Mouse (Mus musculus): ENCODE measurements around the gene Mpig6b.

Mpig6b gene

DNA sequence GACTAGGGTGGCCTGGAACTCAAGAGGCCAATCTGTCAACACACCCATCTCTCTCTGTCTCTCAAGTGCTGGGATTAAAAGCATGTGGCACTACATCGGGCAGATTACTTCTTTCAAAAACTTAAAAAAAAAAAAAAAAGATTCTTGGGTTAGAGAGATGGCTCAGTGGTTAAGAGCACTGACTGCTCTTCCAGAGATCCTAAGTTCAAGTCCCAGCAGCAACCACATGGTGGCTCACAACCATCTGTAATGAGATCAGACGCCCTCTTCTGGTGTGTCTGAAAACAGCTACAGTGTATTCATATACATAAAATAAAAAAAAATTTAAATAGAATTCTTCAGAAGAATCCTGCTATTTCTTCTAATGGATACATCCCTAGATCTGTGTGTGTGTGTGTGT lies 22.2 kb upstream of the Mpig6b start:
- DNase-seq (ENCODE audit: low read depth, low spot score), result no peak

DNA sequence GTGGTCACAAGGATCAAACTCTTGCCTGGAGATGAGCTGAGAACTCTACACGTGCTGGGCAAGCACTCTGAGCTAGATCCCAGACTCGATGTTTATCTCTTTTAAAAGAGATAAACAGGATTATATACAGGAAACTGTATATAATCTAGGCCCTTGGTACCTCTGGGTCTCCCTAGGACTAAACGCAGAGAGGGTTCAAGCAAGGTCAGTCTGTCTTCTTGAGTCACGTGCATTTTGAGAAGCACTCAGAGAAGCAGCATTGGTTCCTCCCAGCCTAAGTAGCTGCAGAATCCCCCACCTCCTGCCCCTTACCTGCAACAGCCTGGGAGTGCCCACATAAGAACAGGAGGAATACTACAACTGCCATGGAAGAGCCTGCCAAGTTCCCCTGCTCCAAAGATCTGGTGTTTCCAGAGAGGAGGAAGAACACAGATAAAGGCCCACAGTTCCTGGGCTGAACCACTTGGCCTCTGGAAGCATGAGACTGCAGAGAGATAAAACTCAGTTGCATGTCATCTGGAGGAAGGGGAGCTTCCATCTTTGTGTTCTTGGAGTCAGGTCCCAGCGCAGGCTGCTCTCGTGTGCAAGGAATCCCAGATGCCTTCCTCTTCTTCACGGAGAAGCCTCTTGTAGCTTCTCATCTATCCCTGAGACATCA lies 19.4 kb upstream of the Mpig6b start, which contains the start of gene Ly6g6f:
Gene Ly6g6f, minus strand, starts transcription at position 403 of the 658 bp plus-strand sequence.
- no peak for DNase-seq (ENCODE audit: low read depth, low spot score)

DNA sequence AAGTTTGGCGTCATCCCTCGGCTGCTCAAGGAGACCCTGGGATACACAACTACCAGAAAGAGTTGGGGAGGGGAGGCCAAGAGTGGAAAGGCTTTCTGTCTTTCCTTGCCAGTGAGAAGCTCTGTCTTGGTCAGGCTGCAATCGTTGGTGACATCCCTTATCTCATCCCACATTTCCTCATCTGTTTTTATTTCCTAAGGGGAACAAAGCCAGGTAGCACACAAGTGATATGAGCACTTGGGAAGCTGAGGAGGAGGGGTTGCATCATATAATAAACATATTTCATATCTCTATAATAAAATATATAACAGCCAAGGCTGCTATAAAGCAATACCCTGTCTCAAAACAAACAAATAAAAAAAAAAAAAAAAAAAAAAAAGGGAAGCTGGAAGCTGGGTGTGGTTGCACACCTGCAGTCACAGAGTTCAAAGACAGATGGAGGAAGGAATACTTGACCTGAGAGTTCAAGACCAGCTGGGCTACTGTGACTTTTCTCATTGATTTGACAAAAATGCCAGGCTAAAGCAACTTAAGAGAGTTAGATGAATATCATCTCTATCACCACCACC lies 18.0 kb upstream of the Mpig6b start:
- no peak for DNase-seq (ENCODE audit: low read depth, low spot score)

DNA sequence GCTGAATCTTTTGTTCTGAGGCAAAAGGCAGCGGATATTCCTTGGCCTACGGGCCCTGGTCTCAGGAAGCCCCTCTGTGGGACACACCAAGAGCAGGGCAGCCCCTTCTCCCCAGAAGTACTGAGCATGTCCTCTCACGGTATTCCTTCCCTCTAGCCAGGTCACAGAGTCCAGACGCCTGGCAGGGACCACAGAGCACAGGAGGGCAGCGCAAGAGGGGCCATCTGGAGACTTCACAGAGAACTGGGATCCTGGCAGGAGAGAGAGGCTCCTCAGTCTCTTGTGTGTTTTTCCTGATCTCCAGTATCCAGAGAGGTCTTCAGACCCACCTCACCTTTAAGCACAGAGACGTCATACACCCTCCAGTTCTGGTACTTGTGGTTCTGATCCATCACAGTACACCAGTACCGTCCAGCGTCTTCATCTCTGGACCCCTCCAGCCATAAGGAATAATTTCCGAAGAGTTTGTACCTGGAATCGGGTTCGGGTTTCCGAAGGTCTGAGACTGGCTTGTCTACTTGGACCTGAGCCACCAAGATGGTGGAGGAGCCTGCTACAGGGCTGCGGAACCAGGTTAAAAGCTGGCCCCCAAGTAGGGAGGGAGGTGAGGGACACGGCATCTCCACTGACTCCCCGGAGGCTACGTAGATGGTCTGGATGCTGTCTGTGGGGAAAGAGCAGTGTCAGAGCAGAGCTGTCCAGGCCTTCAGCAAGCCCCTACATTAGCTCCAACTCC lies 17.0 kb upstream of the Mpig6b start:
- no peak for DNase-seq (ENCODE audit: low read depth, low spot score)

DNA sequence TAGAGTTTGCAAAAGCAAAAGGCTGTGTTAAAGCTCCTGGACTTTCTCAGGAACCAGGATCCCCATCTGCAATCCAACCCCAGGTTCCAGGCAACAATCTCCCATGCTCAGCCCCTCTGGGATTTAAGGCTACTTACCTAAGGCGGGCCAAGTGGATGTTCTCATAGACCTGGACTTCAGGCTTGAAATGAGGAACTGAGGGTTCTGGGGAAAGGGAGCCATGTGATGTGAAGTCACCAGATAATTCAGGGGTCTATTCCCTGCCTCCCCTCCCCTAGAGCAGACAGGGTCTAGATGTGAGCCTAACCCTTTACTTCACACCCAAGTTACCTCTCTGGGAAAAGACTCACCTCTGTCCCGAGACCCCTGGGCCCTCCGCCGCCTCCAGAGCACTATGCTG lies 14.7 kb upstream of the Mpig6b start:
- no peak for DNase-seq (ENCODE audit: low read depth, low spot score)

DNA sequence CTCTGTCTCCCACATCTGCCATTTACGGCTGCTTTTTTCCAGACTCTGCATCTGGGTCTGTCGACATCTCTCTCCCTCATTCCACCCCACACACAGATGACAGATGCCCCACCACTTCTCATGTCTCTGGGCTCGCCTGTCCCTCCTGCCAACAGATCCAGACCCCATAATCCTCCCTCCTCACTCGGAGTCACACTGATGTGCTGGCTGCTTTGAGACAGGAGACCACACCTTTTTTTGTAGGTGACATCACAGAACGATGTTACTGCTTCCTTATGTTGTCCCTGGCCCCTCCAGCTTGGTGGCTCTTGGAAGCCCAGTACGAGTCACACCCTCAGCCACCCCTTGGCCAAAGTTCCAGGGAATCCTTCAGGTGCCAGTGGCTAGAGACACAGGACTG lies 14.3 kb upstream of the Mpig6b start:
- DNase-seq (ENCODE audit: low read depth, low spot score), result no peak

DNA sequence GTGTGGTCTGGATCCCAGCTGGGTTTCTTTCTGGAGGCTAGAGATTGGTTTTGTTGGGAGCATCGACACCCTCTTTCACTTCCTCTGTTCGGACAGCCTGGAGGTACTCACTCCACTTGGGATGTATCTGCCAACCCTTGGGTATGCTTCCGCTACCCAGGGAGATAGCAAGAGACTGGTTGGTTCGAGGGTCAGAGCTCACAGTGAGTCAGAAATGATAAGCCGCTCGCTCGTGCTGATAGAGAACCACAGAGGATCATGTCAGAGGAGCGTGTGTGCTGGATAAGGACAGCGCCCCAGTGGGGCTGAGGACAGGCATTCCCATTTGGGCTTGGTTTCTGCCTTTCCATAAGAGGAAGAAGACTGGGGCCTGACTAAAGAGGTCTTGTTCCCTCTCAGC lies 13.8 kb upstream of the Mpig6b start:
- no peak for DNase-seq (ENCODE audit: low read depth, low spot score)

DNA sequence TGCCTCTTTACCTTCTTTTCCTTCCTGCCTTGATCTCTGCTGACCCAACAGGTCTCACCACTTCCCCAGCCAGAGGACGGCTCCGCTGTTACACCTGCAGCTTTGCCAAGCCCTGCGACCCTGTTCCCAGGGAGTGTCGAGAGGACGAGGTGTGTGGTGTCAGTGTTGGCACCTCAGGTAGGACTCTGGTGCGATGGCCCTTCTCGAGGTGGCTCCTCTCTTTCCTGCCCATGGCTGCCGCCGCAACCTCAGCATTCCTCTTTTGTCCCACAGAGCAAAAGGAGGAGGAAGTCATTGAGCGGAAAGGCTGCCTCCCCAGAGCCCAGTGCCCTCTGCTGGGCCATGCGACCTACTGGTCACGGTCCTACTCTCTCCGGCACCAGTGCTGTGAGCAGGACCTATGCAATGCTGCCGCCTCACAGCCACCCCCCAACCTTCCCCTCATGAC lies 11.8 kb upstream of the Mpig6b start, which contains the start of gene Ly6g6d:
Gene Ly6g6d, minus strand, starts transcription at position 280 of the 448 bp plus-strand sequence.
- DNase-seq (ENCODE audit: low read depth, low spot score), result no peak

DNA sequence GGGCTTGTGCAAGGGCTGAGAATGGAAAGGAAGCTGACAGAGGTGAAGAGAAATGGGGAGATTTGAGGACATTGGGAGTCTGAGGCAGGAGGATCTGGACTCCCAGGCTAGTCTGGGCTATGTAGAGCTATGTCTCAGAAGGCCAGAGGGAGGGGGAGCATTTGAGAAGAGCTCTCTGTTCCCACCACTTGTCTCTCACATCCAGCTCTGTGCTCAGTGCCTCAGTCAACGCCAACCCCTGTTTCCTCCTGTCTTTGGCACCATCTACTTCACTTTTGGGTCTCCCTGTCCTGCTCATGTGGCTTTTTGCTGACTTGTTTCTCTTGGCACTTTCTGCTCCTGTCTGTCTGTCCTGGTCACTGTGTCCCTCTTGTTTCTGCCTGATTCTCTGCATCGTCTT lies 11.3 kb upstream of the Mpig6b start:
- DNase-seq (ENCODE audit: low read depth, low spot score), result no peak

DNA sequence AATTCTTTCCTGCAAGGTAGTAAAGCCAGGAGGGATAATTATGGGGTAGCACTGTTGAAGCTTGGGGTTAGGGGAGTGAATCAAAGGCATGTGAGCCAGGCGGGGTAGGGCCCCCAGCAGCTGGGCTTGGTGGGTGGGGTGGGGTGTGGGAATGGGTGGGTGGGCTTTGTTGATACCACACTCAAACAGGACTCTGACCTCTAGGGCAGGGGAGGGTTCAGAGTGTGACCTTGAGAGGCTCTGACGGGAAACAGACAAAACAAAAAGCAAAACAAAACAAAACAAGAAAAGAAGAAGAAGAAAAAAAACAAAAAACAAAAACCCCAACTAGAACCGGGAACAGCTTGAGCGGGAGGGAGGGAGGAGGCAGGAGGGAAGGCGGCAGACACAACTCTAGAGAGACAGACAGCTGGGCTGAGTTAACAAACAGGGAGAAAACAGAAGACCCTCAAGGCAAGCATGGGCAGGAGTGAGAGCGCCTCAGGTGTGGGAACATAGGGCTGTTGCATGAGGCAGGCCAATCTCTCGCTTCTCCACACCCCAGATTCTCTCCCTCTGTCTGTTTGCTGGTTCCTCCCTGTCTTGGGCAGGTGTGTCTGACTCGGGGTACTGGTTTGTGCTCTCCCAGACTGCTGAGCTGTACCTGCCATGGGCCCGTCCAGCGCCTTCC lies 10.7 kb upstream of the Mpig6b start, which contains the start of gene Ly6g6e:
Gene Ly6g6e, plus strand, starts transcription at position 396 of the 670 bp plus-strand sequence.
- no peak for DNase-seq (ENCODE audit: low read depth, low spot score)

DNA sequence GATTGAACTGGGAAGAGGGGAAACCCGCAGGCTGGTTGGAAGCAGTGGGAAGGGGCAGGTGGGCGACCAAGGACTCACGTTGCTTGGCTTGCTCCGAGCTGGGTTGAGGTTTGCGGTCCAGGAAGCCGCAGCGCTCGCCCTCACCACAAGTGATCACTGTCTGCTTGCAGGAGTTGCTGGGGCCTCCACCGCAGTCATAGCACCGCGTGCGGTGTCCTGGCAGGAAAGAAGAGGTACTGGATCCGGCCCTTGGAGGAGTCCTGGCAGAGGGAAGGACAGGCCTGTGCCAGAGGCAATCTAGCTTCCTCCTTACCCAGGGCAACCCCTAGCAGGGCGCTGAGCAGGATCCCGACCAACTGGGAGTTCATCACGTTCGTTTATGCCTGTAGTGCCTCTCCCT lies 8.1 kb upstream of the Mpig6b start:
- DNase-seq (ENCODE audit: low read depth, low spot score), result no peak

DNA sequence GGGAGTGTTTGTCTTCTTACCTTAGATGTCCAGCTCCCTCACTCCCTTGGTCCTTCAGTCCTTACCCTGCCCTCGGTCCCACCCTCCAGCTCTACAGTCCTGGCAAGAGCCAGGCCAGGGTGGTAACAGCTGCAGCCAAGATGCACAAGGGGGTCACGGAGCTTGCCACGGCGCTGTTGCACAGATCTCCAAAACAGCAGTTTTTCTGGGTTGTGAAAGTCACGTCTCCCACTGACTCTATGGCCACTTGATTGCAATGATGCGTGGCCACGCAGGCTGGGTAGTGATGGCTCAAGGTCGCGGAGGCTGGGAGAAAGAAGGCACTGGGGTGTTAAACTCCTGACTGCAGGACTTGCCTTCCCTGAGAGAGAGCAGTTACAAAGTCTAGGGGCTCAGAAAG lies 5.5 kb upstream of the Mpig6b start:
- no peak for DNase-seq (ENCODE audit: low read depth, low spot score)

DNA sequence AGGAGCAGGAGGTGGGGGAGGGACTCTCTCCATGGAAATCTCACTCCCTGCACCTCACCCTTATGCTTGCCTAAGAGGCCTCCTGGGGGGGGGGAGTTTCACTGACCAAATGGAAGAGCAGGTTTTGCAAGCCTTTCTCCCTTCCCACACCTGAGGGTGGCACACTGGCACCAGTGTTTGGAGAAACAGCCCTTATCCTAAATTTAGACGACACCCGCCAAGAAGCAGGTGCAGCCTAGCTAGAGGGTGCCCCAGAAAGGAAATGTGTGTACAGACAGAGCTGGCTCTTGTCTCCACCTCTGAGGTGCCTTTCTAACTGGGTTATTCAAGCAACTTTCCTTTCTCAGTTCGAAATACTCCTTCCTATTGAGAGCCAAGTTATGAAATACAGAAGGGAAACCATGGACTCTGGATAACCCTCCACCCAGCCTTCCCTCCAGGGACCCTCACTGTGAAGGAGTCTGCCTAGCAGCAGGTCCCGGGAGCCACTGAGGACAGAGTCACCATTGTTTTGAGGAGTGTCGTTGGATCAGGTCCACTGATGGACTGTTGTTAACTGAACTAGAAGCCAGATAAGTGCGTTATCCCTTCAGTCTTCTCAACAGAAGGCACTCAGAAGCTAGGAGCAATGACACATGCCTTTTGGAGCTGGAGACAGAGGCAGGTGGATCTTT lies 4.7 kb upstream of the Mpig6b start:
- DNase-seq (ENCODE audit: low read depth, low spot score), result no peak

DNA sequence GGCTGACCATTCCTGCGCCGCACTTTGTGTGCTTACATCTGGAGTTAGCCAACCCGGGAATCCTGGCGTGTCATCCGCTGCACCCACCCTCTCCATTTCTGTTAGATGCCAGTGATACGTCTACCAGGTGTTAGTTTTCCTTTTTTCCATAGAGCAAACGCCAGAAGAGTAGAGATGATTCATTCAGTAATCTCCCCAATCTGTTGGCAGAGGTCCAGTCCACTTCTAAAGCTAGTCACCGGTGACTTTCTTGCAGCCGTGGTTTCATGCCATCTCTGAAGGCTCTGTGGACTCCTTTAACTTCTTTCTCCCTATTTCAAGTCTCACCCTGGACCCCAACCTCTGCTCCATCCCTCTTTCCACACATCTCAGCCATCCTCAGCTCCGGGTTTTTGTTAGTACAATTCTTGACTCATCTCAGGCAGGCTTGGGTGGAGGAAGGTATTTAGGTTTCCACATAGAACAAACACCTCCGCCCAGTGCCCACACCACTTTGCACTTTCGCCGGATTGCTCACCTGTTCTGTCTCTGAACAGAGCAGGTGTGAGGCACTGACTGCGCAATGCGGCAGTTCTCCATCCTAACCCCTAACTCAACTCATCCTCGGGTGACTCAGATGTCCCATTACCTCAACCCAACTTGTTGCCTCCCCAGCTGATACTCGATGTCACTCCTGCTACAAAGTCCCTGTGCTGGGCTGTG lies 2.4 kb upstream of the Mpig6b start:
- DNase-seq (ENCODE audit: low read depth, low spot score), result no peak

DNA sequence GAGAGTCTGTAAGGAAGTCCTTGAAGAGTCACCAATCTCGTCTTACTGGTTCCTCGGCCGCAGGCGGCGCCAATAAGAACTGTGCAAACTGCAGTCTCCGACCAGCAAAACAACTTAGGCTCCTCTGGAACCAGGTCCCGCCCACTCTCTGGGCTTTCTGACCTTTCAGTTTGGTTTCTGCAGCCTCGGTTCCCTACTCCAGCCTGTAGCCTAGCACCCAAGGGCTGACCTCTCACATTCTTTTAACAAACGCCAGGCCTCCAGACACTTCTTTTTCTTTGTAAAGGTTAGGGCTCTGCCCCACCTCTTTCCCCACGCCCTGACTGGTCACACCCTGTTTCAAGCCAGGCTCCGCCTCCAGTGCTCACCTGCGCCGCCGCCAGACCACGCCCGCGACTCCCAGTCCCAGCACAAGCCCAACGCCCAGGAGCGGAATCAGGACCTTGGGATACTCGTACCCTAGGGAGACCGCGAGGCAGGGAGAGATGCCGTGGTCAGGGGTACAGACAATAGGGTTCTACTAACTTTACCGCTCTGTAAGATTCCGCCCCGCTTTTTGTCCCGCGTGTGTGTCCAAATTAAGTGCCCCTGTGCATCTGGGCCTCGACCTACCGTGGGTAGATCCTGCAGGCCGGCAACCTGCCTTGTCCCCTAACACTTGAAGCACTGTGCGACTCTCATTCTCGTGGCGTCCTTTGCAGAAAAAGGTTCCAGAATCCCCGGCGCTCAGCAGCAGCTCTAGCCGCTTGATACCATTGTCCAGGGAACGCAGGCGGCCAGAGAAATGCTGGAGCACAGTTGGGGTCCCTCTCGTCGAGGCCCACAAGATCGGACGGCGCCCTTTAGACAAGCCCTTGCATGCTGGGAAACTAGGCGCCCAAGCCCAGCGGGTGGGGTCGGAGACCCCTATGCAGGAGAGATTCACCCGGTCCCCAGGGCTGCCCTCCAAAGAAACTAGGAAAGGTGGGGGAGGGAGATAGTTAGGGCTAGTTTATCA lies 735 bp downstream of the Mpig6b start, which contains the start of gene Ly6g6c:
Gene Ly6g6c, plus strand, starts transcription at position 438 of the 997 bp plus-strand sequence.
- peak; percentile 56 for DNase-seq (ENCODE audit: low read depth, low spot score)

DNA sequence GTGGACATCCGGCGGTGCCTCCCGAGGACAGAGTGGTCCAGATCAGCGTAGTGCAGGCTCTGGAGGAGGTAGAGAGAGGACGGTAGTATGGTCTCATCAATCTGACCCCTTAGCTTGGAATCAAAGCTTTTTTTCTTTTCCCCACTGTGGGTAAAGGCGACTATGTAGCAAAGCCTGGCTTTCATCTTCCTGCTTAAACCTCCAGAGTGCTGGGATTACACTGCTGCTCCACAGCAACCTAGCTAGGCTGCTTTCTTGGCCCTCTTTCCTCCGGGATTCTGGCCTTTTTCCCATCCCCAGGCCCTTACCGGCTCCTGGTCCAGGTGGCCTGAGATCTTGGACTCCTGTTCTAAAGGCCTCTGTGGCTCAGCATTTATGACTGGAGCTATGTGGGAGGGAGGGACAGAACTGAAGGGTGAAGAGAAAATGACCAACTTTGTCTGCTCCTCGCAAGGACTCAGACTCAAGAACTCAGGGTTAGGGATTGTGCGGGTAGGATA lies 1.6 kb downstream of the Mpig6b start:
- DNase-seq (ENCODE audit: low read depth, low spot score), result no peak

DNA sequence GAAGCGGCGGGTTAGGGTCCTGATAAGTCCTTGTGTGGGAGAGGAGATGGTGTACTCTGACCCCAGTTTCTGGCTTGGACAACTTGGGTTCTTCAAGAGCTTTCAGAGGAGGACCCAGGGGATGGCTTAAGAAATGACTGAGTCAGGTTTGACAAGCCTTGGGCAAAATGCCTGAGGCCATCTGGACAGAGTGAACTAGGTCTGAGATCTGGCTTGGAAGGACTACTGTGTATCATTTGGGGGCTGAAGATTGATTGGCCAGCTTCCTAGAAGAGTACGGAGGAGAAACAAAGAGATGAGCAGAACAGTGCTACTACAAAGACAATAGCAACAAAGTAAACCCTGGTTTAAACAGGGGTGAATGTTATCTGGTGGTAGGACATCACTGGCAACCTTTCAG lies 2.5 kb downstream of the Mpig6b start:
- DNase-seq (ENCODE audit: low read depth, low spot score), result no peak

DNA sequence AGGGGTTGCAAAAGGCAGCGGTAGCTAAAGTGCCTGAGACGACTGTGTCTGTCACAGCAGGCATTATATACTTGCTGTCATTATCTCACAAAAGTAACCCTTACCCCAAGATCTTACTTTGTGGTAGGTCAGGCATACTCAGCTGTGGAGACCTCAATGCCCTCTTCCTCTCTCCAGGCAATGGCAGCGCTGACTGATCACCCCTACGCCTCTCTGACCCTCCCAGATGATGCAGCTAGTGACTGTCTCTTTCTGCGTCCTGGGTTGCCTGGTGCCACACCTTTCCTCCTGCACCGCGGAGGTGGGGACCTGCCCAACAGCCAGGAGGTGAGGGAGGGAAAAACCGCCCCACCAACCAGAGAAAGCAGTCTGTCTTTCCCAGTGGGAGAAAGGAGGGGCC lies 4.7 kb downstream of the Mpig6b start:
- no peak for DNase-seq (ENCODE audit: low read depth, low spot score)

DNA sequence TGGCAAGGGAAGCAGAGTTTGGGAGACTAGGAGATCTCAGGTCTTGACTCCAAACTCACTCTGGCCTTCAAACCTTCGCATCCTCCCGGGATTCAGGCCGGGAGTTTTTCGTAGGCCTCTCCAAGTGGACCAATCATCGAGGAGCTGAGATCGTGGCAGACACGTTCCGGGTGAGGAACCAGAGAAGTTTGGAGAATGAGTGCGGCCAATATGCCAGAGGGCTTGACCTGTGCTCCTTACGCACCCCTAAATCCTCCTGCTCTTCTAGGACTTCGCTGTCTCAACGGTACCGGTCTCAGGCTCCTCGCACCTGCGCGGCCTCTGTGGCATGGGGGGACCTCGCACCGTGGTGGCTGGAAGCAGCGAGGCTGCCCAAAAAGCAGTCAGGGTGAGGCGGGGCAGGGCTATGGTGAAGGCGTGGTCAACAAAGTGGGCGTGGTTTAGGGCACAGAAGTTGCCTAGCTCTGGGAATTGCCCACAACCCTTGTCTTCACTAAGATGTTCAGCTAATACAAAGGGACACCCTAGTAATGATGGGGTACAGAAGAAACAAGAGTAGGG lies 5.2 kb downstream of the Mpig6b start:
- DNase-seq (ENCODE audit: low read depth, low spot score), result no peak
